Mouse (Mus musculus) intestine, embryonic 15.5 days (tissue): ENCODE measurements around the gene BC034090. TPM values are rescaled to one million over a fixed set of nuclear protein-coding genes. Genes with fewer than 3 reads are reported as not detected.
A peak's percentile ranks its signal among the peaks of the same experiment; 100 is the strongest.

Experiments
- ATAC-seq: fragments of 200-750 bp; cut with Nextera tagmentation; 2 replicates; pipeline ENCODE4 v1.8.0; 2017; ENCODE audit warnings: moderate TSS enrichment, moderate library complexity
- H3K27ac ChIP-seq: fragments of 300-500 bp; sonication (generic); 2 replicates; pipeline ENCODE4 v1.5.1; 2015; ENCODE audit warnings: mild to moderate bottlenecking, inconsistent platforms
- H3K27me3 ChIP-seq: fragments of 300-500 bp; sonication (generic); replicated peaks from 2 replicates; pipeline ENCODE4 v1.6.1; 2015; ENCODE audit warnings: inconsistent platforms
- H3K36me3 ChIP-seq: fragments of 300-500 bp; sonication (generic); 2 replicates; pipeline ENCODE4 v1.6.1; 2015; ENCODE audit warnings: inconsistent platforms
- H3K4me1 ChIP-seq: fragments of 300-500 bp; sonication (generic); replicated peaks from 2 replicates; pipeline ENCODE4 v1.6.1; 2015; ENCODE audit warnings: inconsistent platforms
- H3K4me2 ChIP-seq: fragments of 300-500 bp; sonication (generic); replicated peaks from 2 replicates; pipeline ENCODE4 v1.6.1; 2015; ENCODE audit warnings: mild to moderate bottlenecking, inconsistent platforms
- H3K4me3 ChIP-seq: fragments of 300-500 bp; sonication (generic); replicated peaks from 2 replicates; pipeline ENCODE4 v1.5.1; 2015; ENCODE audit warnings: inconsistent platforms
- H3K9ac ChIP-seq: fragments of 300-500 bp; sonication (generic); 2 replicates; pipeline ENCODE4 v1.6.1; 2015; ENCODE audit warnings: inconsistent platforms
- H3K9me3 ChIP-seq: fragments of 300-500 bp; sonication (generic); 2 replicates; pipeline ENCODE4 v1.6.1; 2016; ENCODE audit warnings: inconsistent platforms
- WGBS: fragments of 180-500 bp; shearing (Covaris S2); methylation state at CpG from one replicate; pipeline ENCODE4 v1.1.7; 2015; 5-methylcytosine and 5-hydroxymethylcytosine counted together
- polyA plus RNA-seq: library from polyadenylated mRNA; unstranded; fragments of >200 nt; fragmentation: Nextera tagmentation; extraction: Ambion mirVana; gene quantifications from 2 replicates; pipeline ENCODE4 v1.2.1, GENCODE M21; 2015

Gene BC034090
- polyA plus RNA-seq, 1 experiment from 2014 or later: 1.7 TPM

- peak overlapping the region; percentile 38 for H3K4me2 ChIP-seq
- H3K4me1 ChIP-seq: peaks cover 9% of the 10 kb centered on the region; the same call in 1 of the 2 replicates
- H3K27ac ChIP-seq: no peak overlapping the region
- ATAC-seq: peak; percentile 87
- H3K9me3 ChIP-seq: no peaks in the 10 kb centered on the region
- no peak overlapping the region for H3K9ac ChIP-seq
- no peaks in the 10 kb centered on the region for H3K27me3 ChIP-seq
- H3K36me3 ChIP-seq: no peaks in the 10 kb centered on the region
- H3K4me3 ChIP-seq: no peak overlapping the region
- WGBS: 24% methylated on average over 16 of the region's 16 CpGs
Measured at GRCm38 (mm10) chr1:155223849-155224554, 20.2 kb downstream of the BC034090 start.

DNA sequence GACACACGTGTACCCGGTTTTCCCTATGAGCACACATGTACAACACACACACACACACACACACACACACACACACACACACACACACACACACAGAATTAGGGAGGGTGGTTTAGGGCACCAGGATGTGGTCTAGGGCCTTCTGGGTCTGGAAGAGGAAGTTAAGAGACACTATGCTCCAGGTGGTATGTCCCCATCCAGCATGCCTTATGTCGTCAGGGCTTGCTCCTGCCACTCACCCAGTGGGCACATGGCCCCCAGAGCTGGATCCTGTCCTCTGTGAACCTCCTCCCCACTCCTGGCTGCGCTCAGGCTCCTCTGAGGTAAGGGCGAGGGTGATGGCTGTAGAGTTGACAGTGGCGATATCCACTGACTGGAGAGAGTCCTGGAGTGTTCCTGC, 21.2 kb downstream of the BC034090 start:
- WGBS: 90% methylated on average over 6 of the region's 6 CpGs
- Histone ChIP-seq H3K9ac (no peak overlapping the region), H3K27me3 (no peaks in the 10 kb centered on the region), H3K27ac (no peak overlapping the region), H3K9me3 (no peaks in the 10 kb centered on the region), H3K4me1 (peaks cover 9% of the 10 kb centered on the region; the same call in 1 of the 2 replicates), H3K4me3 (no peak overlapping the region), H3K4me2 (no peak overlapping the region), H3K36me3 (no peaks in the 10 kb centered on the region)
- ATAC-seq: no peak

DNA sequence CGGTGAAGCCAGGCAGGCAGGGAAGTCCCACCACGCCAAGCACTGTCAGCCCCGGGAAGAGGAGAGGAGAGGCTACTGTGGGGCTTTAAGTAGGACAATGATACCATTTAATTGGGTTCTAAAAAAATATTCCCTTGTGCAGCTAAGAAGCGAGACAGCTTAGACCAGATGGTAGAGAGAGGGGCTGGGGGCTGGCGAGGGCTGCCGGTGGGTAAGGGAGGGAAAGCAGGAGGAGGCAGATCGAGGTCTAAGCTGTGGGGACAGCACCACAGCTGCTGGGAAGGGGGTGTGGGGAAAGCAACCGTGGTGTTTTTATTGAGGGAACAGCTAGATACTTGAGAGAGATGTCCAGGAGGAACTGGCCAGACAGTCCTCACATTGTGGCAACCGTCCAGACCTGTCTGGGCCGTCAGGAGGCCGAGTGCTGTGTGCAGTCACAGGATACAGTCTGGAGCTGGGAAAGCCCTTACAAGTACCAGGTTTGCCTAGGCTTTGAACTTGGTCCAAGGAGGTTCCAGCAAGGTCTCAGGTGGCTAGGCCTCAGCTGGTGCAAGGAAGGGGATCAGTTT, 22.1 kb downstream of the BC034090 start:
- H3K9ac ChIP-seq: no peak overlapping the region

GRCm38 (mm10) chr1:155218924-155219323, 25.3 kb downstream of the BC034090 start:
- H3K27ac ChIP-seq: no peak overlapping the region
- H3K9ac ChIP-seq: no peak overlapping the region
- H3K4me1 ChIP-seq: 0 out of 2 replicates have a peak, but pooled peaks cover 4% of the 10 kb centered on the region
- H3K27me3 ChIP-seq: no peaks in the 10 kb centered on the region
- ATAC-seq: peak; percentile 44; the same call in 1 of the 2 replicates
- H3K4me3 ChIP-seq: no peak overlapping the region
- H3K36me3 ChIP-seq: no peaks in the 10 kb centered on the region
- H3K9me3 ChIP-seq: no peaks in the 10 kb centered on the region
- 70% methylated on average over 5 of the region's 5 CpGs for WGBS
- no peak overlapping the region for H3K4me2 ChIP-seq

More for the DNA sequence above, 22.1 kb downstream of the BC034090 start:
- no peaks in the 10 kb centered on the region for H3K27me3 ChIP-seq
- WGBS: 56% methylated on average over 11 of the region's 11 CpGs
- H3K4me1 ChIP-seq: peaks cover 9% of the 10 kb centered on the region; the same call in 1 of the 2 replicates
- H3K4me3 ChIP-seq: no peak overlapping the region
- no peak overlapping the region for H3K27ac ChIP-seq
- no peak overlapping the region for H3K4me2 ChIP-seq
- H3K9me3 ChIP-seq: no peaks in the 10 kb centered on the region
- H3K36me3 ChIP-seq: no peaks in the 10 kb centered on the region
- ATAC-seq: no peak

GRCm38 (mm10) chr1:155217865-155218541, 26.2 kb downstream of the BC034090 start:
- 55% methylated on average over 9 of the region's 9 CpGs for WGBS
- ATAC-seq: peak; percentile 35; the same call in 1 of the 2 replicates
- H3K4me1 ChIP-seq: peaks cover 11% of the 10 kb centered on the region
- no peak overlapping the region for H3K4me3 ChIP-seq
- no peak overlapping the region for H3K27ac ChIP-seq
- H3K36me3 ChIP-seq: no peaks in the 10 kb centered on the region
- no peak overlapping the region for H3K4me2 ChIP-seq
- no peak overlapping the region for H3K9ac ChIP-seq
- no peaks in the 10 kb centered on the region for H3K27me3 ChIP-seq
- H3K9me3 ChIP-seq: no peaks in the 10 kb centered on the region

DNA sequence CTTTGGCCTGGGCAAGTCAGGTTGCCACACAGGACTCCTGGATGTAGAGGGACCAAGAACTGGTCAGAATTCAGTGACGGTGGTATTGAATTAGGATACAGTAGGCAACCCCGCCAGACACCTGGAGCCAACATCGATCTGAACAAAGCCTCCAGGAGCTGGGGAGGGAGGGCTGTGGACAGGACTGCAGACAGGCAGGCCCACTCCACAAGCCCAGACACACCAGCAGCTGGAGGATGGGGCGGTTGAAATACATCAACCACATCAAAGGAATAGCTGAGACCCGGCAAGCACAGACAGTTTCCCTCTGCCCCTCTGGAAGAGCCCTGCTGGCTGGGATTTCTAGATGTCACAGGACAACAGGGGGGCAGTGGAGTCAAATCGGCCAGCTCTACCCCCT, 27.4 kb downstream of the BC034090 start:
- no peak overlapping the region for H3K27ac ChIP-seq
- H3K9ac ChIP-seq: peak overlapping the region; percentile 23; the same call in 1 of the 2 replicates
- H3K4me3 ChIP-seq: no peak overlapping the region
- ATAC-seq: no peak
- H3K27me3 ChIP-seq: no peaks in the 10 kb centered on the region
- peaks cover 18% of the 10 kb centered on the region for H3K4me1 ChIP-seq
- no peaks in the 10 kb centered on the region for H3K9me3 ChIP-seq
- 48% methylated on average over 6 of the region's 6 CpGs for WGBS
- H3K4me2 ChIP-seq: no peak overlapping the region
- H3K36me3 ChIP-seq: no peaks in the 10 kb centered on the region

GRCm38 (mm10) chr1:155216313-155216712, 27.9 kb downstream of the BC034090 start:
- H3K4me2 ChIP-seq: no peak overlapping the region
- H3K4me1 ChIP-seq: peaks cover 21% of the 10 kb centered on the region
- peak overlapping the region; percentile 23; the same call in 1 of the 2 replicates for H3K9ac ChIP-seq
- no peaks in the 10 kb centered on the region for H3K27me3 ChIP-seq
- WGBS: 80% methylated on average over 11 of the region's 11 CpGs
- no peaks in the 10 kb centered on the region for H3K36me3 ChIP-seq
- no peak for ATAC-seq
- H3K27ac ChIP-seq: no peak overlapping the region
- no peak overlapping the region for H3K4me3 ChIP-seq
- H3K9me3 ChIP-seq: no peaks in the 10 kb centered on the region

DNA sequence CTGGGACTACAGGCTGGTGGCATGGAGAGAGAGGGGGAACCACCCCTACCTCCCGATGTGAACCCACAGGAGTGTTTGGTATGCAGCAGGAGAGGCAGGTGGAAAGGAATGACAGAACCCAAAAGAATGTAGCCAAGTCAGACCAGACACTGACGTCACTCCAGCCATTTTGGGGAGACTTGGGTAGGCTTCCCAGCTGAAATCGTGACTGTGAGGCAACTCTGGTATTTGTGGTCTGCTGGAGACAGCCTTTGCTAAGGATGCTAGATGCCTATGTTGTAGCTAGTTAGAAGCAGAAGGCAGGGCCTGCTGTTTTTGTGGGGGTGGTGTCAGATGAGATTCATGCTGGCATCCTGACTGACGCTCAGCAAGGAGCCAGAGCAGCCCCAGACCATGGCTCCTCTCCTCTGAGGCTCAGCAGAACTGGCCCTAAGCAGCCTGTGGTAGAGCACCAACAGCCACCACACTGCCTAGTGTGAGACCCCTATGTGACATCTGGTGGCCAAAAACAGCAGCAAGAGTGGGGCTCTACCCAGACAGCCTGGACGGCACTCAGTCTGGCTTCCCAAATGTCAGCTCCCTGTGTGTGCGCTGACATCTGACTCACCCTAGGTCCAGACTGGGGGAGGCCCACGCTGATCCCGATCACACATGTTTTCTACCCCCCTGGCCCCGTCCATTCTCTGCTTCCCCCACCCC, 29.0 kb downstream of the BC034090 start:
- Histone ChIP-seq H3K36me3 (no peaks in the 10 kb centered on the region), H3K9me3 (no peaks in the 10 kb centered on the region), H3K4me1 (peaks cover 21% of the 10 kb centered on the region), H3K9ac (no peak overlapping the region; the same call in 1 of the 2 replicates), H3K27me3 (no peaks in the 10 kb centered on the region), H3K4me2 (no peak overlapping the region), H3K4me3 (no peak overlapping the region), H3K27ac (no peak overlapping the region)
- ATAC-seq: no peak
- WGBS: 51% methylated on average over 9 of the region's 9 CpGs

DNA sequence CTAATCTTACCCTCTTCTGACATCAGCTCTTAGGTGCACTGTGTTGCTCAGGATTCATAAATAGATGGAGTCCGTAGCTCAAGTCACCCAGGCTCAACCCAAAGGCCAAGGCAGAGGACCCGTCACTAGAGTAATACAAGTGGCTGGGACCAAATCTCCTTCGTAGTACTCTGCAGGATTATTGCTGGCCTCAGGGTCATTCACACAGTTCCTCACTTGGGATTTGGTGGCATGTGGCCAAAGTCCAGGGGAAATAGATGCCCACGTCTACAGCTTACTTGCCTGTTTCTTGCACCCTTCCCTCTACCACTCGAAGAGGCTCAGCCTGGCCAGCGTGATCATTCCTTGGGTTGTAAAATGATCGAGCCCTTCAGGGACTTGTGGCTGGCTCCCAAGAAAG, 30.3 kb downstream of the BC034090 start:
- H3K9ac ChIP-seq: no peak overlapping the region
- no peaks in the 10 kb centered on the region for H3K9me3 ChIP-seq
- no peak for ATAC-seq
- no peak overlapping the region for H3K27ac ChIP-seq
- no peak overlapping the region for H3K4me2 ChIP-seq
- H3K4me3 ChIP-seq: no peak overlapping the region
- WGBS: 71% methylated on average over 7 of the region's 7 CpGs
- no peaks in the 10 kb centered on the region for H3K27me3 ChIP-seq
- no peaks in the 10 kb centered on the region for H3K36me3 ChIP-seq
- H3K4me1 ChIP-seq: peaks cover 21% of the 10 kb centered on the region

DNA sequence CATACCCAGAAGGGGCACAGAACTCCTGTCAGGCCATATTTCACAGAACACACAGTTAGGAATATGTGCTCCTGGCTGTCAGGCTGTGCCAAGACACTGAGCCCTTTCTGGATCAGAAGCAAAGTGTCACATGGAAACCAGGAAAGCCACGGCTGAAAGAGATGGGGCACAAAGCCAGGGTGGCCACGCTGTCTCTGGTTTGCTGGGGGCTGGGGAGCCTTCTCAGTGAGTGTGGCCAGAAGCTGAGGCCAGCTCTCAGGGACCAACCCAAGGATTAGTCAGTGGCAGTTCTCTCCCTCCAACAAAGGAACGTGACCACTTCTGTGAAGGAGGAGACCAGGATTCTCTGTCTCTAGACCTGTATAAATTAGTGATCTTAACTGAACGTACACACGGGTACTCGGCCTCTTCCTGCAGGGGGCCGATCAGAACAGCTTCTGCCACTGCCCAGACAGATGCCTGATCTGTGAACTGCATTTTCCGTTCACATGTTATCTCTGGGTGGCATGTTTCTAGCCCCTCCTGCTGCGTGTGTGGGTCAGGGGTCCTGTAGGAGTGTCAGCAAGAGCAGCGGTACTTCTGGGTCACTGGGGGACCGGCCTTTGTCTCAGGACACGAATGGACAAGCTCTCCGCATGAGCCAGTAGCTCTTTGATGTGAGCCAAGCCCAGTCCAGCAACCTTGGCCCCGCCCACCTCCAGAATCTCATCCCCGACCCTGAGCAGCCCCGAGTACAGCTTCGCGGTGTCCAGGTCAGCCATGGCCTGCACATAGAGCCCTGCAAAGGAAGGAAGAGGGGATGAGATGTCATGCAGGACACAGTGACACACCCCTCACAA, 31.1 kb downstream of the BC034090 start:
- H3K4me2 ChIP-seq: no peak overlapping the region
- no peak overlapping the region for H3K4me3 ChIP-seq
- H3K27ac ChIP-seq: peak overlapping the region; percentile 18; the same call in 1 of the 2 replicates
- H3K27me3 ChIP-seq: no peaks in the 10 kb centered on the region
- no peaks in the 10 kb centered on the region for H3K9me3 ChIP-seq
- no peak overlapping the region for H3K9ac ChIP-seq
- 23% methylated on average over 18 of the region's 18 CpGs for whole genome bisulfite sequencing
- 0 out of 2 replicates have a peak, but pooled peaks have one; percentile 16 for ATAC-seq
- H3K36me3 ChIP-seq: no peaks in the 10 kb centered on the region
- peaks cover 21% of the 10 kb centered on the region for H3K4me1 ChIP-seq

DNA sequence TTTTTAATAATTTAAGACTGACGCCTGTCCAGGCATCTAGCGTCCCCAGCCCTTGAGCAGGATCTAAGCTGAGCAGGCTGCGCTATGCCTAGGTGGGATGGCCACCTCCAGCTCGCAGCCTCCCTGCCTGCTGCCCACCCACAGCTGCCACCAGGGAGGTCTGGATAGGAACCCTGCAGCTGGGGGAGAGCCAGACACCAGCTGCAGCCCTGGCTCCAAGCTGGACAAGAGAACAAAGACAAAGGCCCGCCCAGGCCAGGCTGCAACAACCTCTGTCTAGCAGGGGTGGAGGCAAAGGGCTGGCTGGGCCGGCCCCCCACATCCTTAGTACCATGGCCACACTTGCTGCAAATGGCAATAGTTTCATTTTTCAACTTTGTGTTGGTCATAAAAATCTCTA, 31.8 kb downstream of the BC034090 start:
- H3K9ac ChIP-seq: peak overlapping the region; percentile 20; the same call in 1 of the 2 replicates
- WGBS: 36% methylated on average over 6 of the region's 6 CpGs

More for the DNA sequence above, 31.8 kb downstream of the BC034090 start:
- H3K9me3 ChIP-seq: no peaks in the 10 kb centered on the region
- no peak overlapping the region for H3K4me3 ChIP-seq
- peak; percentile 60 for ATAC-seq
- H3K27ac ChIP-seq: peak overlapping the region; percentile 18; the same call in 1 of the 2 replicates
- no peak overlapping the region for H3K4me2 ChIP-seq
- H3K4me1 ChIP-seq: peaks cover 21% of the 10 kb centered on the region
- no peaks in the 10 kb centered on the region for H3K36me3 ChIP-seq
- no peaks in the 10 kb centered on the region for H3K27me3 ChIP-seq
